Mouse (Mus musculus): ENCODE data around the gene Ttc33. TPM values are rescaled to one million over a fixed set of nuclear protein-coding genes. Genes with fewer than 3 reads are reported as not detected.
A peak's percentile ranks its signal among the peaks of the same experiment; 100 is the strongest.

Ttc33 gene
- polyA plus RNA-seq, 1 experiment from 2014 or later = 55.0 TPM

DNA sequence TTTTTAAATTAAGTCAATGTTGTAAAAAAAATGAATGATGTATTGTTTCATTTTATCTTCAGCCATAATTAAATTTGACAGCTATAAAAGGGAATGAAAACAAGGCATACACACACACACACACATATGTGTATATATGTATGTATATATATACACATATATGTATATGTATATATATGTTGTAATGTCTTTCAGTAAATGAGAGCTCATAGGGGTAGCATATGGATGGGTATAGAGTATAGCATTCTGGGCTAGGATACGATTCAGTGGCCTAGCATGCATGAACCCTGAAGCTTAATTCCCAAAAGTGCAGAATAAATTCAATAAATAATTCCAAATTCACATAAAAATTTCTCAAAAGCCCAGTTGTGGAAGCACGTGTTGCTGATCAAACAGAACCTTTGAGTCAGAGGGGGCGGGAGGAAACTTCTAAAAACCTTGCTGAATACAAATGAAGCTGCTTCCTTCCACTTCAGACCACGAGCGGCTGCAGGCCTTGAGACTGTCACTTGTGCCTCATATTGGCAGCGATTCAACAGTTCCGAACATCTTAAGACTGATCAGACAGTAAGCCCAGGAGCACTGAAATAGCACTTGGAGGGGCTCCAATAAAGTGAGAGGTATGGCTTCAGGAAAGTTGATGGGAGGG is 51.8 kb downstream of the Ttc33 start:
- Histone ChIP-seq H3K36me3 (no peaks in the 10 kb centered on the region), H3K4me1 (replicated peaks) (peaks cover 4% of the 10 kb centered on the region), H3K4me2 (no peak overlapping the region), H3K9ac (no peak overlapping the region), H3K27ac (replicated peaks) (no peak overlapping the region), H3K4me3 (no peak overlapping the region), H3K9me3 (no peaks in the 10 kb centered on the region), H3K27me3 (peaks cover 23% of the 10 kb centered on the region)
- no peak for ATAC-seq (ENCODE audit: low read depth)
- 64% methylated on average over 7 of the region's 7 CpGs for WGBS

DNA sequence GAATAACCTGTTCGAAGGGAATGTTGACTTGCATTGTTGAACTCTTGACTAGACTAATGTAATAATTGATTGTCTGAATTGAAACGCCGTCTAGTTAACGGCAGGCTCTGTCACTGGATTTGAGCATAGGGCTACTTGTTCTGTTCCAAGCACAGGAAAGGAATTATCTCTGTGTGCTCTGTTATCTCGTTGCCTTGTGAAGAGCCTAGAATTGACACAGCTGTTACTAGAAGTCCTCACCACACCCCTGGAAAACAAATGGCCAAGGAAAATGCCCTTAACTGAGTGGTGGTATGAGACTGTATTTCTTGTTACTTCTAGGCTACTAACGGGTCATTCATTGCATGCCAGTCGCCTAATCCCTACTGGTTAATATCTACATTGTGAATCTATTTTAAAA is 52.7 kb downstream of the Ttc33 start:
- no peak overlapping the region for H3K9ac ChIP-seq
- WGBS = 78% methylated on average over 7 of the region's 7 CpGs
- peaks cover 32% of the 10 kb centered on the region for H3K27me3 ChIP-seq
- no peak overlapping the region for H3K4me3 ChIP-seq
- H3K27ac ChIP-seq (replicated peaks) = no peak overlapping the region
- H3K9me3 ChIP-seq = no peaks in the 10 kb centered on the region
- H3K4me2 ChIP-seq = no peak overlapping the region
- no peaks in the 10 kb centered on the region for H3K36me3 ChIP-seq
- peaks cover 13% of the 10 kb centered on the region for H3K4me1 ChIP-seq (replicated peaks)
- no peak for ATAC-seq (ENCODE audit: low read depth)

DNA sequence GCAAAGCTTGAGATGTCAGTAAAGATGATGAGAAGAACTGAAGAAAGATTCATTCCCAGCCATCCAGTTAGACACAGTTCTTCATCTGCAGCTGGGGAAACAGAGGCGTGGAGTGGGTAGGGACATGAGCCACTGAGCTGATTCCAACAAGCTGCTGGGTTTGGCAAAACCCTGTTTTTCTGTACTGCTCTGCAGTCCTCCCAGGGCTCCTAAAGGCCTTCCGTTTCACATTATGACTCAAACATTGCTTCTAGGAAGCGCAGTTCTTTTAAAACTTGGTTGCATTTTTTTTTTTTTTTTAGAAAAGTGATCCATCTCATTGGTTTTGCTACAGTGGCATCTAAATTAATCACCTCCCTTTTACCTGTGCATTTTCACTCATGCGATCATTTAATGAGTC is 53.2 kb downstream of the Ttc33 start:
- H3K9ac ChIP-seq = no peak overlapping the region
- no peak for ATAC-seq (ENCODE audit: low read depth)
- 88% methylated on average over 4 of the region's 4 CpGs for WGBS

DNA sequence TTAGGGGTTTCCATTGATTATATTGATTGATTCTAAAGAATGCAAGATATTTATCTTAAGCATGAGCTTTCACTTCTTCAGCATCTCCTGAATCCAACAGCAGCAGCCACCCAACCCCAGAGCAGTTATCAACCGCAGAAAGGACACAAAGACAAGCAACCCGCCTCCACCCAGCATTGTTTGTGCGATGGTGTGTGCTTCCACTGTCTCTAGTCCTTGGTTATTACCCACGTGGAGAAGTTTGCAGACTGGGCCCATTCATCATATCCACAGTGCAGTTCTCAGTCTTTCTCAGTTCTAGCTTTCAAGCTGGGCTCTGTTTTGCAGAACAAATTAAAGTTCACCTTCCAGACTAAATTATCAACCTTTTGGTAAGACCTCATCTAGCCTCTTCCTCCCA is 54.0 kb downstream of the Ttc33 start:
- no peak overlapping the region for H3K4me3 ChIP-seq
- 75% methylated on average over 4 of the region's 4 CpGs for WGBS
- peak overlapping the region; percentile 84 for H3K4me2 ChIP-seq
- no peaks in the 10 kb centered on the region for H3K9me3 ChIP-seq
- H3K9ac ChIP-seq = no peak overlapping the region
- H3K36me3 ChIP-seq = no peaks in the 10 kb centered on the region
- H3K27ac ChIP-seq (replicated peaks) = no peak overlapping the region
- ATAC-seq (ENCODE audit: low read depth) = no peak
- peaks cover 44% of the 10 kb centered on the region for H3K27me3 ChIP-seq
- H3K4me1 ChIP-seq (replicated peaks) = peaks cover 26% of the 10 kb centered on the region

More for the DNA sequence above, 53.2 kb downstream of the Ttc33 start:
- H3K27ac ChIP-seq (replicated peaks) = no peak overlapping the region
- H3K4me2 ChIP-seq = no peak overlapping the region
- H3K27me3 ChIP-seq = peaks cover 37% of the 10 kb centered on the region
- H3K9me3 ChIP-seq = no peaks in the 10 kb centered on the region
- peaks cover 18% of the 10 kb centered on the region for H3K4me1 ChIP-seq (replicated peaks)
- H3K4me3 ChIP-seq = no peak overlapping the region
- H3K36me3 ChIP-seq = no peaks in the 10 kb centered on the region

DNA sequence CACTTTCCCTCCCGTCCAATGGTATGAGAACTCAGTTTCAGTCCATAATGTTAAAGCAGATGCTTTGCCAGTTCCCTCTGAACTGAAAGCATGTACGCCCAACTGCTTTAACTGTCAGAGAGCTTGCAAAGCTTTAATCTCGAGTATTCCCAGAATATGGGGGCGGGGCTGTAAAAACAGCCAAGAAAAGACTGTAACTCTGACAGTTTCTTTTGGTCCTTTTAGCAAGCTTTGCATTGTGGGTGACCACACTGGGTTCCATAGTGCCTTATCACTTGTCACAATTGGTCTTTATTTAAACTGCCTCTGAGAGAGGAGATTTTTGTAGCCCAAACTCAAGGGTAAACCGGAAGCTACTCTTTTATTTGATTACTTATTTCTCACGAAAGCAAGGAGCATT is 54.6 kb downstream of the Ttc33 start:
- Histone ChIP-seq H3K4me3 (0 out of 2 replicates have a peak overlapping the region, but pooled peaks have one; percentile 56), H3K9me3 (no peaks in the 10 kb centered on the region), H3K4me2 (peak overlapping the region; percentile 84), H3K9ac (no peak overlapping the region), H3K27me3 (peaks cover 50% of the 10 kb centered on the region), H3K27ac (replicated peaks) (no peak overlapping the region), H3K36me3 (no peaks in the 10 kb centered on the region), H3K4me1 (replicated peaks) (peaks cover 32% of the 10 kb centered on the region)
- ATAC-seq (ENCODE audit: low read depth) = no peak
- 76% methylated on average over 6 of the region's 6 CpGs for WGBS

DNA sequence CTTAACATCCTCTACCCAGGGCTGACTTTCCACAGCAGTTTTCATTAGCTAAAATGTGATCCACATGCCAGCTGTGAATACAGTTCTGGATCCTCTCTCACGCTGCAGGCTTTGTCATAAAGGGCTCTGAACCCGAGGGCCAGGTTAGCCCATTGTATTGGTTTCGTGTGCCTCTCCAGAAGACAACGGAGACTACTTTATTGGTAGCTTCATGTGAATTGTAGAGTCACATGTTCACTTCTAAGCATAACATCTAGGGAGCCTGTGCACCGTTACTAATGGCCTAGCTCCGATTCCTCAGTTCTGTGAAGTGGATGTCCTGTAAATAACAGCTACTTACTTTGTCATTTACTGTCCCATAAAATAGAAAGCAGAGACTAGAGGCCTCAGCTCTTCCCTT is 55.0 kb downstream of the Ttc33 start:
- no peak for ATAC-seq (ENCODE audit: low read depth)
- Histone ChIP-seq H3K27me3 (peaks cover 54% of the 10 kb centered on the region), H3K36me3 (no peaks in the 10 kb centered on the region), H3K9me3 (no peaks in the 10 kb centered on the region), H3K27ac (replicated peaks) (no peak overlapping the region), H3K4me3 (peak overlapping the region; percentile 56; the same call in 1 of the 2 replicates), H3K4me1 (replicated peaks) (peaks cover 32% of the 10 kb centered on the region), H3K9ac (no peak overlapping the region), H3K4me2 (peak overlapping the region; percentile 84)
- 69% methylated on average over 6 of the region's 6 CpGs for WGBS

DNA sequence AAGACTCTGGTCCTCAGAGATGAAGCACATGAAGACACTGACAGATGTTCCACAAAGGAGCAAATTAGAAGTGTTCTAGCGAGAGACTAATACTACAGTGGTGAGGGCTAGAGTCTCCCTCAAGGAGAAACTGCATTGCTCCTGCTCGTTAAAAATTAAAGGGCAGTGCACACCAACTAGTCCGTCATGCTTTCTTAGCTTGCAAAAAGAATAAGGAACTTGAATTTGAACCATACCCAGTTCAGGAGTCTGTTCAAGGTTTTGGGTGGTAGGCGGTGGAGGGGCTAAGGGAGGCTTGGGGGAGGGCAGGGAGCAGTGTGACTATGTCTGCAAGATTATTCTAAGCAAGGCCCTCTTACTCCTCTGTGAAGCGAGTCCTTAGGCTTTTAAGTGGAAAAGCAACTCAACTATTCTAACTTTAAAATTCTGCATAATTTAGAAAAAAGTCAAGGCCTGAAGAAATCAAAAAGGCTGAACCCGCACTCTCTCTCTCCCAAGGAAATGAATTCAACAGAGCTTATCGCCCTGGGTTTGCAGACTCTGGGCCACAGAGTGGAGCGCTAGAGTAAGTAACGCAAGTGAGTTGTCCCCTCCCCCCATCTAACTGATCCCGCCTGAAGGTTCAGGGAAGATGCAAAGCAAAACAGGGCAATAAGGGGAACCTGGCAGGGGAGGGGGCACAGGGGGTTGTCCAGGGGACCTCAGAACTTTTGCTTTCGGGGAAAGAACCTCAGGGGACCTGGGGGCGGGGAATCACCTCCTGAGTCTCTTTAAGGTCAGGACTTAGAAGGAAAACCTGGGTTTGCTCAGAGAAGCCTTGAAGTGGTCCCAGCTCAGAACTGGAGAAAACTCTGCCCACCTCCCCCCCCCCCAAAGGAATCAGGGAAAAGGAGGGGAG is 56.2 kb downstream of the Ttc33 start:
- peak overlapping the region; percentile 84 for H3K4me2 ChIP-seq
- peak; percentile 44; the same call in 1 of the 2 replicates for ATAC-seq (ENCODE audit: low read depth)
- H3K36me3 ChIP-seq = no peaks in the 10 kb centered on the region
- no peaks in the 10 kb centered on the region for H3K9me3 ChIP-seq
- peaks cover 32% of the 10 kb centered on the region for H3K4me1 ChIP-seq (replicated peaks)
- WGBS = 20% methylated on average over 12 of the region's 12 CpGs
- H3K4me3 ChIP-seq = peak overlapping the region; percentile 56
- no peak overlapping the region for H3K27ac ChIP-seq (replicated peaks)
- H3K9ac ChIP-seq = peak overlapping the region; percentile 70
- H3K27me3 ChIP-seq = peaks cover 64% of the 10 kb centered on the region

DNA sequence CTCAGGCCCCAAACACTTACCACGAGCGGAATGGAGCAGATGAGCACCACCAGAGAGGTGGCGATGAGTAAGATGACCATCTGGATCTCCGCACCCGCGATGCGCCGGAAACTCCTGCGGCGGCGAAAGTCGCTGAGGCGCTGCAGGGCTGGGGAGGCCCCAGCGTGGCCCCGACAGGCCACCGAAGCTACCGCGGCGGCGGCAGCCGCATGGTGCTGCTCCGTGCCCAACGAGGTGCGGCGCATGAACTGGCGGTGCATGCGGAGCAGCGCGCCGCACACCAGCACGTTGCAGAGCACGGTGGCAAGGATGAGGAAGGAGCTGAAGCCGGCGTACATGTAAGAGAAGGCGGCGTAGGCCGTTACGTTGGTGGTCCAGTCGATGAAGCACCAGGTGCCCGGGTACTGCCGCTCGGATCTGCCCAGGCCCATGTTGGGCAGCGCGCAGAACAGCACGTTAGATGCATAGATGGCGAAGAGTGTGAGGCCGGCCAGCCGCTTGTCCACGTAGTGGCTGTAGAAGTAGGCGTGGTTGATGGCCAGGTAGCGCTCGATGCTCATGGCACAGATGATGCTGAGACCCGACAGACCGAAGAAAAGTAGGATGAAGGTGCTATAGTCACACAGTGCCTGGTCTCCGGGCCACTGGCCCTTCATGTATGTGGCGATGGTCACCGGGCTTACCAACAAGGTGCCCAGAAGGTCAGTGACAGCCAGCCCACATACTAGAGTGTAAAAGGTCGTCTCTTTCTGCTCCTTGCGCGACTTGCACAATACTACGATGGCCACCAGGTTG is 57.1 kb downstream of the Ttc33 start:
- H3K27ac ChIP-seq (replicated peaks) = no peak overlapping the region
- H3K4me1 ChIP-seq (replicated peaks) = peaks cover 32% of the 10 kb centered on the region
- peak overlapping the region; percentile 56 for H3K4me3 ChIP-seq
- no peaks in the 10 kb centered on the region for H3K9me3 ChIP-seq
- H3K27me3 ChIP-seq = peaks cover 64% of the 10 kb centered on the region
- peak overlapping the region; percentile 70 for H3K9ac ChIP-seq
- no peaks in the 10 kb centered on the region for H3K36me3 ChIP-seq
- peak; percentile 65 for ATAC-seq (ENCODE audit: low read depth)
- 2% methylated on average over 61 of the region's 61 CpGs for WGBS
- peak overlapping the region; percentile 84 for H3K4me2 ChIP-seq

DNA sequence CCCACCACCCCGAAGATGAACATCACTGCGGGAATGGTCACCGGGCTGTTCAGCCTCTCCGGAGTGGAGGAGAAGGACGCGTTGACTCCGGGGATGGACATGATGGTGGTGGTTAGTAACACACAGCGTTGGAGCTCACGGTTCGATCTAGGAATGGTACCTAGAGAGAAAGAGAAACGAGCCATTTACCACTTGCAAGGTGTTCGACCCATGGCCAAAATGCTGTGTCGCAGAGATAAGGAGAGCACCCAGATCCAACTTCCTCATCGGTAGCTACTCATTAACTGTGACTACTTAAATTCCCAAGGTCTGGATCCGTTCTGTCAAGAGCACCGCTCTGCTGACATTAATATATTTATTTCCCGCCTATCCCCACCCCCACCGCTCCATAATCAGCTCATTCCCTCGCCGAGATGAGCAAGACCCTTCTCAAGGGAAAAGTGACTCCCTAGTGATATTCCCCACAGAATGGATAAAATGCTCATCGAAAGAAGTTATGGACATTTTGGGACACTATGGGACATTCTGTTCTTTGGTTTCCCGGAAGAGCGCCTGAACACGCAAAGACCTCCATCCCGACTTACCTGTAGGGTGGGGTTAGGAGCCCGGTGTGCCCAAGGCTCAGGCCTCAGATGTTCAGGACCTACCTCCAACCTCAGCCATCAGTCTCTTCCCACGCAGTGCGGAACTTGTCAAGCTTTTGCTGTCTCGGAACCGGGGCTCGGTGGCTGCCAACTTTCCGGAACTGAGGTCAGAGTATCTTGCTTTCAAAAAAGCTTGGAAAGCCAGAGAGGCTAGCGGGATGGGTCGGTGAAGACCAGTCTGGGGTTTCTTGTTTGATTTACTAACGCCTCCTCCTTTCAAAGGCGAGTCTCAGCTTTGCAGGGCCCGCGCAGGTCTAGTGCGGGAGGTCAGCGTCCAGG is 58.0 kb downstream of the Ttc33 start:
- peaks cover 64% of the 10 kb centered on the region for H3K27me3 ChIP-seq
- H3K4me3 ChIP-seq = peak overlapping the region; percentile 56
- peaks cover 32% of the 10 kb centered on the region for H3K4me1 ChIP-seq (replicated peaks)
- H3K9ac ChIP-seq = peak overlapping the region; percentile 70
- no peak overlapping the region for H3K27ac ChIP-seq (replicated peaks)
- ATAC-seq (ENCODE audit: low read depth) = peak; percentile 1; the same call in 1 of the 2 replicates
- H3K9me3 ChIP-seq = no peaks in the 10 kb centered on the region
- 6% methylated on average over 40 of the region's 40 CpGs for WGBS
- peak overlapping the region; percentile 84 for H3K4me2 ChIP-seq
- H3K36me3 ChIP-seq = no peaks in the 10 kb centered on the region

DNA sequence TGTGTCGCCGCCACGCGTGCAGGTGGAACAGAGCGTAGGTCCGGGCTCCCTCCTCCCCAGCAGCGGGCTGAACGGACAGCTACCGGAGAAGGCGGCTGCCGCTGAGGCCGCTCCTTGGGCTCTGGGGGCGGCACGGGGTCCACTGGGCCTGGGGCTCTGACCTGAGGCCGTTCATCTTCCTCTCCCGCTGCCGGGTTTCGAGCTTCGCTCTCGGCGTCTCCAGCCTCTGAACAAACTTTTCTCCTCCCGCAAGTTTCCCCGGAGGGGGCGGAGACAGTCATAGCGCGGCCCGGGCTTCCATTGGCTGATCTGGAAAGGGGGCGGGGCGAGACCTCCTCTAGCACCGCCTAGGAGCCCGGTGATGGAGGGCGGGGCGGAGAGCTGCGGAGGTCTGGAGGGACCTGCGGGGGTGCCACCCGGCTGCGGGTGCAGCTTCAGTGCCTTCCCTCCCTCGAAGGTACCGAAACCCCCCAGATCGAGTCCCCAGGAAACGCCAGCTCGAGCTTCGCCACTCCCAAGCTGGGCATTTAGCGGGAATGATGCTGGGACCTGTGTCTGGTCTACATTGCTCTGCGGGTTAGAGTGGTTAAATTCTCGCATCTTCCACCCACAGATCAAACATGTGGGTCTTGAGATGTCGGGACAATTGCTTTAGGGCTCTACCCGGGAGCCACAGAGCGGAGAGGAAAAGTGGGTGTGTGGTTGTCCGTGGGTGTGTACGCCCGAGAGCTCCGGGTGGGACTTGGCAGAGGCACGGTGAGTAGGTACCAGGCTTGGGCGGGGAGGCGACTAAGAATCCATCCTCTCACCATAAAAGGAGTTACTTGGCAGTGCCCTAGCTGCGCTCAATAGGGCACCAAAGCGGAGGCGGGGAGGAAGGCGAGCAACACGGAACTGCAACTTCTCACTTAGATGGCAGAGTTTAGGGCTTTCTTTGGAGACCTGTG is 58.9 kb downstream of the Ttc33 start, which contains the start of gene Ptger4:
Gene Ptger4 (minus strand): TSS at position 229 of the 947 bp plus-strand sequence.
- Histone ChIP-seq H3K9me3 (no peaks in the 10 kb centered on the region), H3K27ac (replicated peaks) (no peak within 1 kb of the TSS), H3K4me2 (peak within 1 kb of the TSS; percentile 84), H3K4me3 (peak within 1 kb of the TSS; percentile 56), H3K4me1 (replicated peaks) (peaks cover 32% of the 10 kb centered on the region), H3K9ac (peak within 1 kb of the TSS; percentile 70), H3K27me3 (peaks cover 64% of the 10 kb centered on the region), H3K36me3 (no peaks in the 10 kb centered on the region)
- ATAC-seq (ENCODE audit: low read depth) = peak; percentile 95
- under 1% methylated on average over 60 of the region's 61 CpGs for WGBS

Measured in neural tube, embryonic 13.5 days (tissue).